Mouse (Mus musculus) thymus, postnatal 4 days (tissue): ENCODE results near the gene Cdyl2.
A peak's percentile ranks its signal among the peaks of the same experiment; 100 is the strongest.

Source experiments
- DNase-seq: peaks from one replicate; pipeline ENCODE4 v3.0.0; 2021

The Cdyl2 gene

GRCm38 (mm10) chr8:116619686-116620320 is 113.0 kb downstream of the Cdyl2 start:
- DNase-seq, result no peak

GRCm38 (mm10) chr8:116619221-116619620 is 113.6 kb downstream of the Cdyl2 start:
- no peak for DNase-seq

- no peak for DNase-seq
These were observed 114.0 kb downstream of the Cdyl2 start for GRCm38 (mm10) chr8:116618797-116619196.

- DNase-seq, result no peak
These were observed 114.9 kb downstream of the Cdyl2 start for GRCm38 (mm10) chr8:116617891-116618290.

- no peak for DNase-seq
These were observed 116.4 kb downstream of the Cdyl2 start for GRCm38 (mm10) chr8:116616369-116616768.

- no peak for DNase-seq
These were observed 117.9 kb downstream of the Cdyl2 start for GRCm38 (mm10) chr8:116614901-116615300.

GRCm38 (mm10) chr8:116606171-116606570 is 126.6 kb downstream of the Cdyl2 start:
- DNase-seq, result no peak

GRCm38 (mm10) chr8:116602806-116603205 is 130.0 kb downstream of the Cdyl2 start:
- DNase-seq, result peak; percentile 76

- DNase-seq, result peak; percentile 60
These were observed 133.1 kb downstream of the Cdyl2 start for GRCm38 (mm10) chr8:116599728-116600127.

GRCm38 (mm10) chr8:116591226-116591625 is 141.6 kb downstream of the Cdyl2 start:
- DNase-seq, result peak; percentile 54

GRCm38 (mm10) chr8:116590546-116590945 is 142.2 kb downstream of the Cdyl2 start:
- DNase-seq, result peak; percentile 64

GRCm38 (mm10) chr8:116590106-116590505 is 142.7 kb downstream of the Cdyl2 start:
- DNase-seq, result peak; percentile 78

GRCm38 (mm10) chr8:116587616-116588468 is 144.9 kb downstream of the Cdyl2 start:
- DNase-seq, result peak; percentile 84

GRCm38 (mm10) chr8:116581318-116582019 is 151.3 kb downstream of the Cdyl2 start:
- DNase-seq, result no peak

GRCm38 (mm10) chr8:116576732-116577131 is 156.1 kb downstream of the Cdyl2 start:
- DNase-seq, result no peak

GRCm38 (mm10) chr8:116573085-116573484 is 159.7 kb downstream of the Cdyl2 start:
- DNase-seq, result no peak

GRCm38 (mm10) chr8:116552778-116553177 is 180.0 kb downstream of the Cdyl2 start:
- no peak for DNase-seq

- no peak for DNase-seq
These were observed 180.5 kb downstream of the Cdyl2 start for GRCm38 (mm10) chr8:116552255-116552654.

- no peak for DNase-seq
These were observed 189.4 kb downstream of the Cdyl2 start for GRCm38 (mm10) chr8:116543366-116543765.

GRCm38 (mm10) chr8:116542842-116543241 is 189.9 kb downstream of the Cdyl2 start:
- no peak for DNase-seq

- DNase-seq, result no peak
These were observed 192.7 kb downstream of the Cdyl2 start for GRCm38 (mm10) chr8:116540136-116540535.

- DNase-seq, result no peak
These were observed 194.0 kb downstream of the Cdyl2 start for GRCm38 (mm10) chr8:116538763-116539162.

- DNase-seq, result peak; percentile 25
These were observed 196.0 kb downstream of the Cdyl2 start for GRCm38 (mm10) chr8:116536786-116537185.

GRCm38 (mm10) chr8:116533081-116533480 is 199.7 kb downstream of the Cdyl2 start:
- DNase-seq, result peak; percentile 30
